Mouse (Mus musculus): ENCODE measurements around the gene Vwa2. TPM values are rescaled to one million over a fixed set of nuclear protein-coding genes. Genes with fewer than 3 reads are reported as not detected.

The Vwa2 gene
- polyA plus RNA-seq (2012; rRNA removed) (0.01 and 0.02 TPM in 2 replicates), polyA plus RNA-seq (2014; fragmentation: Nextera tagmentation; extraction: Ambion mirVana) (not detected in 2 replicates)

DNA sequence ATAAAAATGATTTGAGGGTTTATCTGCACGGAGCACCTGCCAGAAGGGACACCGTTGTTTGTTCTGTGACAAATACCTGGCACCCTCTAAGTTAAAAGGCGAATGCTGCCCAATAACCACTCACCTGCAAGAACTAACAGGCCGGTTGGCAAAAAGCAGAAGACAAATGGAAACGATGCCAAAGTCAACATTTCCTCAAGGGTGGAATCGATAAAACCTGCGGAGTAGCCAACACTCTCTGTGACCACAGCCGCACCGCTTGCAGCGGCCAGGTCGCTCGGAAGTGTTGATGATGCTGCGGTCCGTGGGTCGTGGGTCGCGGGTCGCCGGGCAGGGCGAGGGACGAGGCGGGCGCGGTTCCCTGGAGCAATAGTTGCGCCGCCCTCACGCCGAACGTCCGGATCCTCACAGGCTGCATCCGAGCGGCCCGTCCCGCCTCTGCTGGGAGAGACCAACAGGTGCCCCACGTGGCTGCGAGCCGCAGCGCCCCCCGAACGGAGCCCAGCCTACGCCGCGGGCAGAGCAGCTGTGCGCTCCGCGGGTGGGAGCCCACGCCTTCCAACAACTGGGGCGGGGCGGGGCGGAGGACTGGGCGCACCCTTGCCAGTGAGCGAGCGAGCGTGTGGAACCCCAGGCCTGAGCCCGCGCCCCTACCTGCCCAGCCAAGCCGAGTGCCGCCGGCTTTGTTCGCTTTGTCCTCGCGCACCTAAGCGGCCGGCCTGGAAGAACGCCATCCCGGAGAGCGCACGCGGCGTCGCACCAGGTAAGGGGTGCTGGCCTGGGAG lies at the start of gene Vwa2:
TSS of gene Vwa2 (plus strand) at position 434 of the 785 bp plus-strand sequence.
- peaks cover 48% of the 10 kb centered on the region for H3K27me3 ChIP-seq (ENCODE audit: control insufficient read depth, insufficient read depth, low read length)
- H3K36me3 ChIP-seq (replicated peaks; ENCODE audit: control insufficient read depth, insufficient read depth, low read depth) = no peaks in the 10 kb centered on the region
- peak within 1 kb of the TSS in 1 of 2 experiments; percentile 21; a peak in 2 of 4 replicates for H3K4me3 ChIP-seq (ENCODE audit: insufficient read depth in 1 of 2, low read depth in 2 of 2, low read length in 2 of 2)
- DNase-seq (ENCODE audit: low read depth in 3 of 3, low spot score in 3 of 3) (no peak), ATAC-seq (ENCODE audit: insufficient read depth) (no peak)
- no peaks in the 10 kb centered on the region for H3K9me3 ChIP-seq (ENCODE audit: control insufficient read depth, low read length)
- no peaks in the 10 kb centered on the region for H3K4me1 ChIP-seq (replicated peaks; ENCODE audit: control insufficient read depth in 2 of 2, insufficient read depth in 2 of 2, low read length in 1 of 2)
- H3K4me2 ChIP-seq (ENCODE audit: low read depth) = peak within 1 kb of the TSS; percentile 50
- no peak within 1 kb of the TSS for H3K9ac ChIP-seq (replicated peaks)
- whole genome bisulfite sequencing (ENCODE audit: insufficient replicate concordance) = 3% methylated on average over 70 of the region's 71 CpGs
- no peak within 1 kb of the TSS for H3K27ac ChIP-seq
- TF ChIP-seq EP300 (IDR thresholded peaks at IDR 0.05; ENCODE audit: low read depth) (no peak), CTCF (IDR thresholded peaks at IDR 0.05; ENCODE audit: low read depth) (no peak)

- Histone ChIP-seq H3K4me1 (replicated peaks; ENCODE audit: control insufficient read depth in 2 of 2, insufficient read depth in 2 of 2, low read length in 1 of 2) (peaks cover 2 to 7% of the 10 kb centered on the region in 2 experiments; a peak in 3 of 4 replicates), H3K9me3 (ENCODE audit: control insufficient read depth, low read length) (no peaks in the 10 kb centered on the region), H3K27me3 (ENCODE audit: control insufficient read depth, insufficient read depth, low read length) (peaks cover 8% of the 10 kb centered on the region; the same call in 1 of the 2 replicates), H3K4me3 (ENCODE audit: insufficient read depth in 1 of 2, low read depth in 2 of 2, low read length in 2 of 2) (no peak within 1 kb of the TSS), H3K27ac (no peak within 1 kb of the TSS), H3K4me2 (ENCODE audit: low read depth) (no peak within 1 kb of the TSS), H3K36me3 (replicated peaks; ENCODE audit: control insufficient read depth, insufficient read depth, low read depth) (no peaks in the 10 kb centered on the region), H3K9ac (replicated peaks) (no peak within 1 kb of the TSS)
- TF ChIP-seq CTCF (IDR thresholded peaks at IDR 0.05; ENCODE audit: low read depth) = no peak
- no peak for TF ChIP-seq EP300 (IDR thresholded peaks at IDR 0.05; ENCODE audit: low read depth)
- 48% methylated on average over 44 of the region's 44 CpGs for WGBS (ENCODE audit: insufficient replicate concordance)
- no peak for DNase-seq (ENCODE audit: low read depth in 3 of 3, low spot score in 3 of 3)
- ATAC-seq (ENCODE audit: insufficient read depth) = no peak
Measured at GRCm38 (mm10) chr19:56826047-56826631, 47.9 kb upstream of the Vwa2 start, which contains the start of gene Tdrd1. Gene Tdrd1, plus strand, starts transcription at chr19:56826209.

GRCm38 (mm10) chr19:56828305-56828704 lies 45.7 kb upstream of the Vwa2 start:
- no peak overlapping the region for H3K4me3 ChIP-seq (ENCODE audit: insufficient read depth in 1 of 2, low read depth in 2 of 2, low read length in 2 of 2)
- whole genome bisulfite sequencing (ENCODE audit: insufficient replicate concordance) = 72% methylated on average over 11 of the region's 11 CpGs

DNA sequence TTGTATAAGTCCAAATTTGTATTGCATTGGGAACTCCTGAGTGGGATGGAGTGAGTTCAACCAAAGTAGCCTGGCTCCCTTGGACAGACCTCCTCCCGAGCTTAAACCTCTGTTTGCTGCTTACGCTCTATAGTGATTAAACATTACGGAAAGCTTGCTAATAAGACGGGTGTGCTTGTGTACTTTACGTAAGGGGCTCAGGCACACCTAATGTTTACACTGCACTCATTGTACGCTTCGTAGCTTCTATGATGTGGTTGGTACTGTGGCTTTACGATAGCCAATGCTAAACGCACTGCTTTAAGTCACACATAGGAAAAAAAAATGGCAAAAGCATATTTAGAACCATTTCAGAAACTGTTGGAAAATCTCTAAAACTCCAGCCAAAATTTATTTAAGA lies 44.8 kb upstream of the Vwa2 start:
- Histone ChIP-seq H3K9me3 (ENCODE audit: control insufficient read depth, low read length) (no peaks in the 10 kb centered on the region), H3K4me2 (ENCODE audit: low read depth) (no peak overlapping the region), H3K9ac (replicated peaks) (no peak overlapping the region), H3K27ac (no peak overlapping the region), H3K4me3 (ENCODE audit: insufficient read depth in 1 of 2, low read depth in 2 of 2, low read length in 2 of 2) (no peak overlapping the region), H3K36me3 (replicated peaks; ENCODE audit: control insufficient read depth, insufficient read depth, low read depth) (no peaks in the 10 kb centered on the region), H3K4me1 (replicated peaks; ENCODE audit: control insufficient read depth in 2 of 2, insufficient read depth in 2 of 2, low read length in 1 of 2) (no peaks in the 10 kb centered on the region), H3K27me3 (ENCODE audit: control insufficient read depth, insufficient read depth, low read length) (peaks cover 8% of the 10 kb centered on the region; the same call in 1 of the 2 replicates)
- ATAC-seq (ENCODE audit: insufficient read depth) (no peak), DNase-seq (ENCODE audit: low read depth in 3 of 3, low spot score in 3 of 3) (no peak)
- 71% methylated on average over 9 of the region's 9 CpGs for WGBS (ENCODE audit: insufficient replicate concordance)
- no peak for TF ChIP-seq CTCF (IDR thresholded peaks at IDR 0.05; ENCODE audit: low read depth)
- TF ChIP-seq EP300 (IDR thresholded peaks at IDR 0.05; ENCODE audit: low read depth) = no peak

More at GRCm38 (mm10) chr19:56828305-56828704, 45.7 kb upstream of the Vwa2 start:
- TF ChIP-seq EP300 (IDR thresholded peaks at IDR 0.05; ENCODE audit: low read depth) = no peak
- TF ChIP-seq CTCF (IDR thresholded peaks at IDR 0.05; ENCODE audit: low read depth) = no peak
- no peak overlapping the region for H3K27ac ChIP-seq
- H3K36me3 ChIP-seq (replicated peaks; ENCODE audit: control insufficient read depth, insufficient read depth, low read depth) = no peaks in the 10 kb centered on the region
- no peaks in the 10 kb centered on the region for H3K4me1 ChIP-seq (replicated peaks; ENCODE audit: control insufficient read depth in 2 of 2, insufficient read depth in 2 of 2, low read length in 1 of 2)
- ATAC-seq (ENCODE audit: insufficient read depth) (no peak), DNase-seq (ENCODE audit: low read depth in 3 of 3, low spot score in 3 of 3) (no peak)
- H3K27me3 ChIP-seq (ENCODE audit: control insufficient read depth, insufficient read depth, low read length) = peaks cover 8% of the 10 kb centered on the region; the same call in 1 of the 2 replicates
- no peak overlapping the region for H3K9ac ChIP-seq (replicated peaks)
- no peaks in the 10 kb centered on the region for H3K9me3 ChIP-seq (ENCODE audit: control insufficient read depth, low read length)
- no peak overlapping the region for H3K4me2 ChIP-seq (ENCODE audit: low read depth)

DNA sequence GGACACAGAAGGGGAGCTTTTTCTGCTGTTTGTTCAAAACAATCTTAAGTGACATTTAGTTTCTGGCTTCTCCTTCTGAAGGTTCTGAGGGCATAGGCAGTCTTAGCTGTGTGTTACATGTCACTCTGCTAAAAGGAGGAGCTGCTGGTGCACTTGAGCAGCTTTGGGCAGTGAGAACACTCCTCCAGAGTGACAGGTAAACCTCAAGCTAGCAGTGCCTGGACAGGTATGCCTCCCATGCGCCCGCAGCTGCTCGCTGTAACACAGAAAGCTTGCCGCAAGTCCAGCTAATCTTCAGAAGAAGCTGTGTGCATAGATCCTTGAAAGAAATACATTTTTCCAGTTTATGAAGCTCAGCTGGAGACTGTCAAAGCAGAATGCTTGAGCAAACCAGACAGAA lies 43.9 kb upstream of the Vwa2 start:
- TF ChIP-seq EP300 (IDR thresholded peaks at IDR 0.05; ENCODE audit: low read depth) = no peak
- no peak for TF ChIP-seq CTCF (IDR thresholded peaks at IDR 0.05; ENCODE audit: low read depth)
- H3K27ac ChIP-seq = no peak overlapping the region
- H3K36me3 ChIP-seq (replicated peaks; ENCODE audit: control insufficient read depth, insufficient read depth, low read depth) = no peaks in the 10 kb centered on the region
- DNase-seq (ENCODE audit: low read depth in 3 of 3, low spot score in 3 of 3) (no peak), ATAC-seq (ENCODE audit: insufficient read depth) (no peak)
- H3K27me3 ChIP-seq (ENCODE audit: control insufficient read depth, insufficient read depth, low read length) = peaks cover 8% of the 10 kb centered on the region; the same call in 1 of the 2 replicates
- no peaks in the 10 kb centered on the region for H3K9me3 ChIP-seq (ENCODE audit: control insufficient read depth, low read length)
- H3K4me2 ChIP-seq (ENCODE audit: low read depth) = no peak overlapping the region
- H3K9ac ChIP-seq (replicated peaks) = no peak overlapping the region
- H3K4me1 ChIP-seq (replicated peaks; ENCODE audit: control insufficient read depth in 2 of 2, insufficient read depth in 2 of 2, low read length in 1 of 2) = no peaks in the 10 kb centered on the region
- no peak overlapping the region for H3K4me3 ChIP-seq (ENCODE audit: insufficient read depth in 1 of 2, low read depth in 2 of 2, low read length in 2 of 2)
- WGBS (ENCODE audit: insufficient replicate concordance) = 83% methylated on average over 4 of the region's 4 CpGs

All from liver, embryonic 14.5 days (tissue).